Mouse (Mus musculus): ENCODE data around the gene Otoa. TPM values are rescaled to one million over a fixed set of nuclear protein-coding genes. Genes with fewer than 3 reads are reported as not detected.

The Otoa gene
- polyA plus RNA-seq, 1 experiment = 0.81 TPM

DNA sequence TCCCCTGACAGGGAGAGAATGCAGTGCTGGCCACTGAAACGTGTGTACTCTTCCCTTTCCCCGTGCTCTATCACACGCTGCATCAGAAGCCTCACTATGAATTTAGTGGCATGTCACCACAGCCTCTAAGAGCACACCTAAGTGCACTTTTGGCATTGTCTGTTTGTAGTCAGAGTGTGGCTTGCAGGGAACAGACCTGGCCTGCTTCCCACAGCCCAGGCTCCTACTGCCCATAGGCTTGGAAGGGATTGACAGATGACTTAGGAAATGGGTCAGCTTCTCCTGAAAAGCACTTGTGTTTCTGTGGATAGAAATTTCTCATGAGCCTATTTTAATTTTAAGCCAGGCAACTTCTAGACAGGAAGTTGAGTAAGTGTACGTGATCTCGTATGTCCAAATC lies 6.0 kb upstream of the Otoa start:
- no peak for TF ChIP-seq CTCF (IDR thresholded peaks at IDR 0.05; ENCODE audit: borderline replicate concordance, control insufficient read depth, extremely low read depth, insufficient read depth, low read length, poor library complexity)
- Histone ChIP-seq H3K4me3 (ENCODE audit: control insufficient read depth, insufficient read depth, low read length) (no peak overlapping the region), H3K4me1 (replicated peaks; ENCODE audit: control insufficient read depth, insufficient read depth, low read length) (no peaks in the 10 kb centered on the region), H3K27ac (ENCODE audit: control insufficient read depth, insufficient read depth, low read length) (no peak overlapping the region), H3K36me3 (ENCODE audit: control insufficient read depth, insufficient read depth, low read length) (no peaks in the 10 kb centered on the region; the same call in 1 of the 2 replicates), H3K27me3 (ENCODE audit: control insufficient read depth, insufficient read depth, low read length) (no peaks in the 10 kb centered on the region)
- 87% methylated on average over 5 of the region's 5 CpGs for WGBS
- no peak for DNase-seq

DNA sequence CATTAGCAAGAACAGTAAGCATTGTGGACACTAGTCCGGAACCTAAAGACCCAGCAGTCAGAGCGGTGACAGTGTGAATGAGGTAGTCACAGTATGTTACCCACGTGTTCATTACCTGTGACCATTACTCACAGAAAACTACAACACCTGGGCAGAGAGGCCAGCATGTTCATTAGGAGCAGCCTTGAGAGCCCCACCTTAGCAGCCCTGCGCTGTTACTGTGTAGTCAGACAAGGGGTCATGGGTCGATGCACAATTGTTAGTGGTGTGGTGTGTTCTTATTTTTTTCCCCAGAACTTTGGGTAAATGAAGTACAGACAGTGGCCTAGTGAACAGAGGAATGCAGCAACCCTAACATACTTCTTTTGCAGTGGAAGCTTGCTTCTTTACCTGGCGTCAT lies 4.1 kb upstream of the Otoa start:
- no peaks in the 10 kb centered on the region for H3K4me1 ChIP-seq (replicated peaks; ENCODE audit: control insufficient read depth, insufficient read depth, low read length)
- no peaks in the 10 kb centered on the region for H3K27me3 ChIP-seq (ENCODE audit: control insufficient read depth, insufficient read depth, low read length)
- H3K36me3 ChIP-seq (ENCODE audit: control insufficient read depth, insufficient read depth, low read length) = no peaks in the 10 kb centered on the region; the same call in 1 of the 2 replicates
- 94% methylated on average over 6 of the region's 6 CpGs for WGBS
- no peak overlapping the region for H3K4me3 ChIP-seq (ENCODE audit: control insufficient read depth, insufficient read depth, low read length)
- H3K27ac ChIP-seq (ENCODE audit: control insufficient read depth, insufficient read depth, low read length) = no peak overlapping the region
- no peak for DNase-seq
- no peak for TF ChIP-seq CTCF (IDR thresholded peaks at IDR 0.05; ENCODE audit: borderline replicate concordance, control insufficient read depth, extremely low read depth, insufficient read depth, low read length, poor library complexity)
- TF ChIP-seq POLR2A (IDR thresholded peaks at IDR 0.05; ENCODE audit: control insufficient read depth, extremely low read depth, insufficient read depth, low read length, poor library complexity) = no peak

- 63% methylated on average over 5 of the region's 5 CpGs for WGBS
- Histone ChIP-seq H3K36me3 (ENCODE audit: control insufficient read depth, insufficient read depth, low read length) (no peaks in the 10 kb centered on the region; the same call in 1 of the 2 replicates), H3K27me3 (ENCODE audit: control insufficient read depth, insufficient read depth, low read length) (no peaks in the 10 kb centered on the region), H3K4me3 (ENCODE audit: control insufficient read depth, insufficient read depth, low read length) (no peak overlapping the region), H3K4me1 (replicated peaks; ENCODE audit: control insufficient read depth, insufficient read depth, low read length) (no peaks in the 10 kb centered on the region), H3K27ac (ENCODE audit: control insufficient read depth, insufficient read depth, low read length) (no peak overlapping the region)
- TF ChIP-seq CTCF (IDR thresholded peaks at IDR 0.05; ENCODE audit: borderline replicate concordance, control insufficient read depth, extremely low read depth, insufficient read depth, low read length, poor library complexity) = peak; percentile 31; the same call in 1 of the 2 replicates
- TF ChIP-seq POLR2A (IDR thresholded peaks at IDR 0.05; ENCODE audit: control insufficient read depth, extremely low read depth, insufficient read depth, low read length, poor library complexity) = no peak
- DNase-seq = peak; percentile 56
Observed at GRCm38 (mm10) chr7:121077829-121078228, 3.6 kb upstream of the Otoa start.

- TF ChIP-seq POLR2A (IDR thresholded peaks at IDR 0.05; ENCODE audit: control insufficient read depth, extremely low read depth, insufficient read depth, low read length, poor library complexity) (no peak), CTCF (IDR thresholded peaks at IDR 0.05; ENCODE audit: borderline replicate concordance, control insufficient read depth, extremely low read depth, insufficient read depth, low read length, poor library complexity) (no peak)
Observed at GRCm38 (mm10) chr7:121081816-121082215, 366 bp downstream of the Otoa start.

GRCm38 (mm10) chr7:121082949-121083513 lies 1.6 kb downstream of the Otoa start:
- Histone ChIP-seq H3K27me3 (ENCODE audit: control insufficient read depth, insufficient read depth, low read length) (no peaks in the 10 kb centered on the region), H3K27ac (ENCODE audit: control insufficient read depth, insufficient read depth, low read length) (no peak overlapping the region), H3K4me1 (replicated peaks; ENCODE audit: control insufficient read depth, insufficient read depth, low read length) (no peaks in the 10 kb centered on the region), H3K4me3 (ENCODE audit: control insufficient read depth, insufficient read depth, low read length) (no peak overlapping the region), H3K36me3 (ENCODE audit: control insufficient read depth, insufficient read depth, low read length) (no peaks in the 10 kb centered on the region)
- no peak for DNase-seq
- WGBS = 94% methylated on average over 9 of the region's 9 CpGs
- TF ChIP-seq POLR2A (IDR thresholded peaks at IDR 0.05; ENCODE audit: control insufficient read depth, extremely low read depth, insufficient read depth, low read length, poor library complexity) (no peak), CTCF (IDR thresholded peaks at IDR 0.05; ENCODE audit: borderline replicate concordance, control insufficient read depth, extremely low read depth, insufficient read depth, low read length, poor library complexity) (no peak)

More at GRCm38 (mm10) chr7:121081816-121082215, 366 bp downstream of the Otoa start:
- Histone ChIP-seq H3K27me3 (ENCODE audit: control insufficient read depth, insufficient read depth, low read length) (no peaks in the 10 kb centered on the region), H3K4me3 (ENCODE audit: control insufficient read depth, insufficient read depth, low read length) (no peak overlapping the region), H3K4me1 (replicated peaks; ENCODE audit: control insufficient read depth, insufficient read depth, low read length) (no peaks in the 10 kb centered on the region), H3K36me3 (ENCODE audit: control insufficient read depth, insufficient read depth, low read length) (no peaks in the 10 kb centered on the region; the same call in 1 of the 2 replicates), H3K27ac (ENCODE audit: control insufficient read depth, insufficient read depth, low read length) (no peak overlapping the region)
- 89% methylated on average over 2 of the region's 2 CpGs for WGBS
- DNase-seq = no peak

GRCm38 (mm10) chr7:121084840-121085453 lies 3.5 kb downstream of the Otoa start:
- no peaks in the 10 kb centered on the region for H3K27me3 ChIP-seq (ENCODE audit: control insufficient read depth, insufficient read depth, low read length)
- no peak overlapping the region for H3K27ac ChIP-seq (ENCODE audit: control insufficient read depth, insufficient read depth, low read length)
- DNase-seq = no peak
- no peaks in the 10 kb centered on the region for H3K4me1 ChIP-seq (replicated peaks; ENCODE audit: control insufficient read depth, insufficient read depth, low read length)
- H3K4me3 ChIP-seq (ENCODE audit: control insufficient read depth, insufficient read depth, low read length) = no peak overlapping the region
- WGBS = 88% methylated on average over 8 of the region's 8 CpGs
- no peaks in the 10 kb centered on the region for H3K36me3 ChIP-seq (ENCODE audit: control insufficient read depth, insufficient read depth, low read length)
- TF ChIP-seq POLR2A (IDR thresholded peaks at IDR 0.05; ENCODE audit: control insufficient read depth, extremely low read depth, insufficient read depth, low read length, poor library complexity) = no peak
- TF ChIP-seq CTCF (IDR thresholded peaks at IDR 0.05; ENCODE audit: borderline replicate concordance, control insufficient read depth, extremely low read depth, insufficient read depth, low read length, poor library complexity) = no peak
